Mouse (Mus musculus): ENCODE data around the gene Msn.

DNA sequence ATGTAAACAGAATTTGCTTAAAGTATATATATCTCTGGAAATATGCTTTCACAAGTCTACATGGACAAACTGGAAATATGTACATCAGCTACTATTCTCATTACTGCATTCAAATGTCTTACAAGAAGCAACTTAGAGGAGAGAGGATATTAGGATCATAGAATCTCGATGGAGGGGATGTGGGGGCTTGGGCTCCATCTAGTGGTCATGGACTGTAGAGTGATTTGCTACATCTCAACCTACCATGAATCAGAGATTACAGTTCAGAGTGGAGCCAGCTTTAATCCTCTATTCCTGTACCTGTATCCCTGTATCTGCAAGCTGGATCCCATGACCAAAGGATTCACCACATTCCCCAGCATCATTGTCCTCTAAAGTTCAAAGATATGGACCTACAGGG, 82.6 kb downstream of the Msn start:
- no peak for TF ChIP-seq MAX (IDR thresholded peaks at IDR 0.05; ENCODE audit: low read depth)
- TF ChIP-seq POLR2A (IDR thresholded peaks at IDR 0.05; ENCODE audit: insufficient read length, low read depth): no peak
- no peak for TF ChIP-seq TCF12 (IDR thresholded peaks at IDR 0.05; ENCODE audit: insufficient read depth, poor library complexity, severe bottlenecking)
- no peak for TF ChIP-seq MYOD1 (IDR thresholded peaks at IDR 0.05; ENCODE audit: control insufficient read depth in 1 of 3, insufficient read length in 2 of 3, low read depth in 2 of 3)
- no peak for TF ChIP-seq MYOG (IDR thresholded peaks at IDR 0.05; ENCODE audit: control insufficient read depth in 1 of 3, insufficient read depth in 1 of 3, insufficient read length in 2 of 3, low read depth in 2 of 3)
